Mouse (Mus musculus): ENCODE data around the gene Sema5b. TPM values are rescaled to one million over a fixed set of nuclear protein-coding genes. Genes with fewer than 3 reads are reported as not detected.

The Sema5b gene
- polyA plus RNA-seq (2012; rRNA removed), result 0.13 and 0.40 TPM in 2 replicates
- polyA plus RNA-seq (2014; fragmentation: Nextera tagmentation; extraction: Ambion mirVana), result 0.03 and 0.29 TPM in 2 replicates

DNA sequence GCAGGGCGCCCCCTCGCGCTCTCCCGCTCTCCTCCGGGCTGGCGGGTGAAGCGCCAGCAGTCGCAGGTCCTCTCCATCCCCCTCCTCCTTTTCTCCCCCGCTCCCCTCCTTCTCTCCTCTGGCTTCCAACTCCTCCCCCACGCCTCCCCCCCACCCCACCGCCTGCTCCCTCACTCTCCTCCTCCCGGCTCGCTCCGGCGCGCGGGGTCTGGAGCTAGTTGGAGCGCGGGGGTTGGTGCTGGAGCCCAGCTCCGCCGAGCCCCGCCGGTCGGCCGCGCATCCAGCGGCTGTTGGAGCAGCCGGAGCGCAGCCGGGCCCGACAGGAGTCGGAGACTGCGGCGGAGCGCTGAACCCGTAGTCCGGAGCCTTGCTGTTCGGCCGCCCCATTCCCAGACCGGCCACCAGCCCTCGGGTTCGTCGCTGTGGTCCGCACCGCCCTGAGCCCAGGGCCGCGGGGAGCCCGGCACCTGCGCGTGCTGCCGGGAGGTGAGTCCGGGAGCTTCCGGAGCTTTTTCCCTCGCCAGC lies at the start of gene Sema5b:
Gene Sema5b (plus strand): TSS at position 29 of the 525 bp plus-strand sequence.
- Histone ChIP-seq H3K4me3 (ENCODE audit: insufficient read depth in 1 of 2, low read depth in 2 of 2, low read length in 2 of 2) (peak within 1 kb of the TSS; percentile 24 to 34; a peak in 3 of 4 replicates), H3K4me1 (replicated peaks; ENCODE audit: control insufficient read depth in 2 of 2, insufficient read depth in 2 of 2, low read length in 1 of 2) (no peaks in the 10 kb centered on the region), H3K36me3 (replicated peaks; ENCODE audit: control insufficient read depth, insufficient read depth, low read depth) (no peaks in the 10 kb centered on the region), H3K9ac (replicated peaks) (no peak within 1 kb of the TSS), H3K4me2 (ENCODE audit: low read depth) (peak within 1 kb of the TSS; percentile 53), H3K9me3 (ENCODE audit: control insufficient read depth, low read length) (no peaks in the 10 kb centered on the region), H3K27ac (no peak within 1 kb of the TSS), H3K27me3 (ENCODE audit: control insufficient read depth, insufficient read depth, low read length) (peaks cover 52% of the 10 kb centered on the region)
- no peak for DNase-seq (ENCODE audit: low read depth in 3 of 3, low spot score in 3 of 3)
- peak; percentile 34 for TF ChIP-seq CTCF (IDR thresholded peaks at IDR 0.05; ENCODE audit: low read depth)
- TF ChIP-seq EP300 (IDR thresholded peaks at IDR 0.05; ENCODE audit: low read depth), result no peak
- ATAC-seq (ENCODE audit: insufficient read depth), result no peak
- WGBS (ENCODE audit: insufficient replicate concordance), result under 1% methylated on average over 50 of the region's 54 CpGs

DNA sequence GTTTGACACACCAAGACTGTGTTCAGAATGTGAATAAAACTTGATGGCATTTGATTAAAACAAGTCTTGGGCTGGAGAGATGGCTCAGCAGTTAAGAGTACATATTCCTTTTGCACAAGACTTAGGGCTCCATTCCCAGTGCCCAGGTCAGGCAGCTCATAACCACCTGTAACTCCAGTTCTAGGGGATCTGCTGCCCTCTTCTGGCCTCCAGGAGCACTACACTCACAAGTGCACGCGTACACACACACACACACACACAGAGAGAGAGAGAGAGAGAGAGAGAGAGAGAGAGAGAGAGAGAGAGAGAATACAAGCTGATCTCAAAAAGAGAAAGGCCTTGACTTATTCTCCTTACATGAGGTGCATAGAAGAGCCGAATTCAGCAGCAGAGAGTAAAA lies 40.6 kb upstream of the Sema5b start:
- Histone ChIP-seq H3K4me2 (ENCODE audit: low read depth) (no peak overlapping the region), H3K36me3 (replicated peaks; ENCODE audit: control insufficient read depth, insufficient read depth, low read depth) (no peaks in the 10 kb centered on the region), H3K27me3 (ENCODE audit: control insufficient read depth, insufficient read depth, low read length) (no peaks in the 10 kb centered on the region), H3K9me3 (ENCODE audit: control insufficient read depth, low read length) (no peaks in the 10 kb centered on the region), H3K27ac (no peak overlapping the region), H3K4me3 (ENCODE audit: insufficient read depth in 1 of 2, low read depth in 2 of 2, low read length in 2 of 2) (no peak overlapping the region), H3K9ac (replicated peaks) (no peak overlapping the region), H3K4me1 (replicated peaks; ENCODE audit: control insufficient read depth in 2 of 2, insufficient read depth in 2 of 2, low read length in 1 of 2) (no peaks in the 10 kb centered on the region)
- ATAC-seq (ENCODE audit: insufficient read depth) (no peak), DNase-seq (ENCODE audit: low read depth in 3 of 3, low spot score in 3 of 3) (no peak)
- TF ChIP-seq CTCF (IDR thresholded peaks at IDR 0.05; ENCODE audit: low read depth) (no peak; the same call in 1 of the 2 replicates), EP300 (IDR thresholded peaks at IDR 0.05; ENCODE audit: low read depth) (no peak)
- WGBS (ENCODE audit: insufficient replicate concordance), result 57% methylated on average over 3 of the region's 3 CpGs

DNA sequence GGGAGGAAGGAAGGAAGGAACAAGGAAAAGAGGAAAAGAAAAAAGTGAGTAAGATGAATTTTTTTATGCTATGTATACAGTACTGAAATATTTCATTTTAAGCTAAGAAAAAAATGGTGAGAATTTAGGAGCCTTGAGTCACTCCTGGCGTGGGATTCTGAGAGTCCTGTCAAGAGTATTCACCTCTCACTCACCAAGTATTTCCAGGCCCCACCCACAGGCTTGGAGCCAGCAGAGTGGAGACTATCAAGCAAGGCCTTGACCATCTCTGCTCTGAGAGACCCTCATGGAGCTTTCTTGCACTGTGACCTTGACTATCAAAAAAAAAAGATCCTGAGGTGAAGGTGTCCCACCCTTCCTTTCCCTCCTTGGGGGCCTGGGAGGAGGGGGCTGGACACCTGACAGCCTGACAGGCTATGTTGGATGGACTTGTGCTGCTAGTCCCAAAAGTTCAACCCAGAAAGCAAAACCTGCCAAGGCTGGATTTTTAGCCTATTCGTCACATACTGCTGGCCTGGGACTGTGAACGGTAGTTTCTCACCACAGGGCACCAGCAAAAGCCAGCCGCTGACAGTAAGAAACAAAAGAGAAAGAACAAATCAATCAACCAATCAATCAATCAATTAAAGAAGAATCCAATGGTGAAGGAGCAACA lies 39.7 kb upstream of the Sema5b start:
- no peak for DNase-seq (ENCODE audit: low read depth in 3 of 3, low spot score in 3 of 3)

DNA sequence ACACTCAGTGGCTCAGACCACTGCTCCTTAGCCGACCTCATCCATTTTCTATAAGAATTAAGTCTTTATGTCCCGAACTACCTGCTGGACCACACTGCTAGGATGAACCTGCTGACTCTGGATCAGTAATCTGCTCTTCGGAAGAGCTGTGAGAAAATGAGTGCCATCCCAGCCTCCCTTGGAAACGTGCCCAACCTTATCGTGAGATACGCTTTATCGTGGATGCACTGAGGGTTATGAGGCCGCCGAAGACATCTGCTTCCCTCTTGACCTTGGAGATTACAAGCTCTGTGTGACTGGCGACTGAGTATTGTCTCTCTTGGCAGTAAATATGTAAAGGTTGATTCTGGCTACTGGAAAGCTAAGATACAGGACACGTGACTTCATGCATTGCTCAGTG lies 38.5 kb upstream of the Sema5b start:
- H3K9ac ChIP-seq (replicated peaks), result no peak overlapping the region
- no peak overlapping the region for H3K4me3 ChIP-seq (ENCODE audit: insufficient read depth in 1 of 2, low read depth in 2 of 2, low read length in 2 of 2)
- no peak overlapping the region for H3K27ac ChIP-seq
- H3K4me2 ChIP-seq (ENCODE audit: low read depth), result no peak overlapping the region
- H3K36me3 ChIP-seq (replicated peaks; ENCODE audit: control insufficient read depth, insufficient read depth, low read depth), result no peaks in the 10 kb centered on the region
- H3K9me3 ChIP-seq (ENCODE audit: control insufficient read depth, low read length), result no peaks in the 10 kb centered on the region
- TF ChIP-seq CTCF (IDR thresholded peaks at IDR 0.05; ENCODE audit: low read depth) (no peak), EP300 (IDR thresholded peaks at IDR 0.05; ENCODE audit: low read depth) (no peak)
- H3K4me1 ChIP-seq (replicated peaks; ENCODE audit: control insufficient read depth in 2 of 2, insufficient read depth in 2 of 2, low read length in 1 of 2), result no peaks in the 10 kb centered on the region
- WGBS (ENCODE audit: insufficient replicate concordance), result 63% methylated on average over 11 of the region's 11 CpGs
- no peaks in the 10 kb centered on the region for H3K27me3 ChIP-seq (ENCODE audit: control insufficient read depth, insufficient read depth, low read length)
- DNase-seq (ENCODE audit: low read depth in 3 of 3, low spot score in 3 of 3), result no peak
- no peak for ATAC-seq (ENCODE audit: insufficient read depth)

More for the DNA sequence above, 39.7 kb upstream of the Sema5b start:
- Histone ChIP-seq H3K4me1 (replicated peaks; ENCODE audit: control insufficient read depth in 2 of 2, insufficient read depth in 2 of 2, low read length in 1 of 2) (no peaks in the 10 kb centered on the region), H3K27me3 (ENCODE audit: control insufficient read depth, insufficient read depth, low read length) (no peaks in the 10 kb centered on the region), H3K9ac (replicated peaks) (no peak overlapping the region), H3K4me3 (ENCODE audit: insufficient read depth in 1 of 2, low read depth in 2 of 2, low read length in 2 of 2) (no peak overlapping the region), H3K36me3 (replicated peaks; ENCODE audit: control insufficient read depth, insufficient read depth, low read depth) (no peaks in the 10 kb centered on the region), H3K9me3 (ENCODE audit: control insufficient read depth, low read length) (no peaks in the 10 kb centered on the region), H3K4me2 (ENCODE audit: low read depth) (no peak overlapping the region), H3K27ac (no peak overlapping the region)
- 62% methylated on average over 4 of the region's 4 CpGs for WGBS (ENCODE audit: insufficient replicate concordance)
- TF ChIP-seq CTCF (IDR thresholded peaks at IDR 0.05; ENCODE audit: low read depth) (no peak), EP300 (IDR thresholded peaks at IDR 0.05; ENCODE audit: low read depth) (no peak)
- ATAC-seq (ENCODE audit: insufficient read depth), result no peak

DNA sequence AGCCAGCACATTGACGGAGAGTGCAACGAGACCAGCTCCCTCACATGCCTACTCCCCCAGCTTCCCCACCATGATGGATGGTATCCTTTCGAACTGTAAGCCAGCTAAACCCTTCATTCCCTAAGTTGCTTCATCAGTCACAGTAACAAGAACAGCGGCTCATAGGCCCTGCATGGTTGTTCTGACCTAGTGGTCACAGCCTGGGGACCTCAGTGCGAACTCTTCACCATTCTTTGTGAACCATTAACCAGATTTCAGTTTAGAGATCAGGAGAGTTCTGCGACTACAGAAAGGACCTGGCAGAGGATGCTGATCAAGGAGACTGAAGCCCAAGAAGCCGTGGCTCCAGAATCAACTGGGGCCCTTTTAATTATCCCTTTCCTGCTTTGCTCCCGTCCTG lies 36.7 kb upstream of the Sema5b start:
- H3K4me1 ChIP-seq (replicated peaks; ENCODE audit: control insufficient read depth in 2 of 2, insufficient read depth in 2 of 2, low read length in 1 of 2), result peaks cover 0 to 2% of the 10 kb centered on the region in 2 experiments; a peak in 1 of 4 replicates
- H3K36me3 ChIP-seq (replicated peaks; ENCODE audit: control insufficient read depth, insufficient read depth, low read depth), result no peaks in the 10 kb centered on the region
- no peak for ATAC-seq (ENCODE audit: insufficient read depth)
- H3K27me3 ChIP-seq (ENCODE audit: control insufficient read depth, insufficient read depth, low read length), result no peaks in the 10 kb centered on the region
- H3K9me3 ChIP-seq (ENCODE audit: control insufficient read depth, low read length), result no peaks in the 10 kb centered on the region
- H3K4me2 ChIP-seq (ENCODE audit: low read depth), result no peak overlapping the region
- TF ChIP-seq EP300 (IDR thresholded peaks at IDR 0.05; ENCODE audit: low read depth) (no peak), CTCF (IDR thresholded peaks at IDR 0.05; ENCODE audit: low read depth) (no peak)
- H3K4me3 ChIP-seq (ENCODE audit: insufficient read depth in 1 of 2, low read depth in 2 of 2, low read length in 2 of 2), result no peak overlapping the region
- H3K27ac ChIP-seq, result no peak overlapping the region
- 63% methylated on average over 8 of the region's 8 CpGs for WGBS (ENCODE audit: insufficient replicate concordance)
- DNase-seq (ENCODE audit: low read depth in 3 of 3, low spot score in 3 of 3), result no peak
- no peak overlapping the region for H3K9ac ChIP-seq (replicated peaks)

All from liver, embryonic 14.5 days (tissue).